8 mouse cellular contexts compared by ENCODE assay signal in genomic region chr7:19239423-19239822, GRCm38 (mm10). TPM values are rescaled to one million over a fixed set of nuclear protein-coding genes. Genes with fewer than 3 reads are reported as not detected.
DNase-seq lines count a peak whose midpoint lies in the region; ATAC-seq lines count a peak whose summit lies in the region.

No protein-coding gene starts in this region.

- H3K27ac ChIP-seq in forebrain, embryonic 14.5 days (ENCODE audit: low read depth, low read length): no peak overlapping the region; the same call in 1 of the 2 replicates
- H3K27ac ChIP-seq in liver, embryonic 16.5 days (ENCODE audit: low read length): peak overlapping the region; percentile 89
- H3K27ac ChIP-seq in neural tube, embryonic 15.5 days (replicated peaks): no peak overlapping the region; the same call in 1 of the 2 replicates

- H3K4me1 ChIP-seq in forebrain, embryonic 14.5 days (ENCODE audit: control insufficient read depth, insufficient read depth, low read length): no peaks in the 10 kb centered on the region
- H3K4me1 ChIP-seq in liver, embryonic 16.5 days (ENCODE audit: control insufficient read depth, low read depth, low read length): peaks cover 65% of the 10 kb centered on the region
- peaks cover 20% of the 10 kb centered on the region for H3K4me1 ChIP-seq in neural tube, embryonic 15.5 days

- peaks cover 4% of the 10 kb centered on the region; the same call in 1 of the 2 replicates for H3K36me3 ChIP-seq in forebrain, embryonic 14.5 days (ENCODE audit: control insufficient read depth, insufficient read depth, low read length)
- H3K36me3 ChIP-seq in liver, embryonic 16.5 days (ENCODE audit: control insufficient read depth, insufficient read depth): no peaks in the 10 kb centered on the region; the same call in 1 of the 2 replicates
- no peaks in the 10 kb centered on the region for H3K36me3 ChIP-seq in neural tube, embryonic 15.5 days

- H3K9ac ChIP-seq in forebrain, embryonic 14.5 days (ENCODE audit: low read length): no peak overlapping the region
- H3K9ac ChIP-seq in liver, embryonic 16.5 days (ENCODE audit: low read depth, low read length): peak overlapping the region; percentile 35
- no peak overlapping the region for H3K9ac ChIP-seq in neural tube, embryonic 15.5 days (replicated peaks)

- no peak overlapping the region for H3K4me2 ChIP-seq in forebrain, embryonic 14.5 days (ENCODE audit: low read length)
- peak overlapping the region; percentile 60 for H3K4me2 ChIP-seq in liver, embryonic 16.5 days (ENCODE audit: low read depth, low read length)
- H3K4me2 ChIP-seq in neural tube, embryonic 15.5 days: no peak overlapping the region

- ATAC-seq in forebrain, embryonic 14.5 days: peak; percentile 95
- ATAC-seq in liver, embryonic 16.5 days (ENCODE audit: low read depth): peak; percentile 88
- peak; percentile 94 for ATAC-seq in neural tube, embryonic 15.5 days (ENCODE audit: low FRiP score)

- no peaks in the 10 kb centered on the region for H3K27me3 ChIP-seq in forebrain, embryonic 14.5 days (replicated peaks; ENCODE audit: control insufficient read depth, insufficient read depth, low read length)
- no peaks in the 10 kb centered on the region for H3K27me3 ChIP-seq in liver, embryonic 16.5 days (ENCODE audit: control insufficient read depth, insufficient read depth, low read depth, low read length)
- no peaks in the 10 kb centered on the region for H3K27me3 ChIP-seq in neural tube, embryonic 15.5 days (replicated peaks)

- intact Hi-C loops in heart, postnatal 14 days (cut with DNase I): loop anchor here (1.0 to 2.0 kb wide), 2 partner anchors 42 to 103 kb away; no protein-coding TSS in a partner anchor

- H3K9me3 ChIP-seq in forebrain, embryonic 14.5 days (replicated peaks; ENCODE audit: control insufficient read depth, low read length): no peaks in the 10 kb centered on the region
- no peaks in the 10 kb centered on the region for H3K9me3 ChIP-seq in liver, embryonic 16.5 days (replicated peaks; ENCODE audit: control insufficient read depth, low read length)
- H3K9me3 ChIP-seq in neural tube, embryonic 15.5 days (replicated peaks): no peaks in the 10 kb centered on the region

- H3K4me3 ChIP-seq in forebrain, embryonic 14.5 days (ENCODE audit: low read depth, low read length): no peak overlapping the region
- H3K4me3 ChIP-seq in liver, embryonic 16.5 days (ENCODE audit: low read depth, low read length): peak overlapping the region; percentile 26; the same call in 1 of the 2 replicates
- no peak overlapping the region for H3K4me3 ChIP-seq in neural tube, embryonic 15.5 days (replicated peaks)

- WGBS in forebrain, embryonic 14.5 days: 0% methylated on average over 1 of the region's 1 CpGs
- WGBS in large intestine, adult 2 months: 0% methylated on average over 1 of the region's 1 CpGs
- 0% methylated on average over 1 of the region's 1 CpGs for WGBS in liver, embryonic 16.5 days (ENCODE audit: insufficient replicate concordance)
- 0% methylated on average over 1 of the region's 1 CpGs for WGBS in neural tube, embryonic 15.5 days

- DNase-seq in ES-CJ7 (ENCODE audit: low read depth, low spot score): peak; percentile 88
- DNase-seq in cerebellum, adult 11 months: peak; percentile 85
- DNase-seq in forebrain, embryonic 14.5 days (ENCODE audit: low spot score): peak; percentile 92
- DNase-seq in heart, postnatal 14 days: peak; percentile 90 to 95
- DNase-seq in large intestine, adult 2 months (ENCODE audit: low read depth, low spot score): peak; percentile 93
- DNase-seq in testis, postnatal 10 days (ENCODE audit: low spot score): peak; percentile 94

RNA-seq across cellular contexts. Expression of gene Opa3, which starts 11.3 kb away (rescaled TPM):
- 42.5 TPM in 2 replicates for polyA plus RNA-seq in forebrain, embryonic 14.5 days (2014; fragmentation: Nextera tagmentation; extraction: Ambion mirVana)
- 10 to 100 TPM; 54.8 to 58.3 TPM for total RNA-seq in heart, postnatal 14 days (2021)
- polyA plus RNA-seq in large intestine, adult 2 months (2012; rRNA removed): 33.6 and 36.3 TPM in 2 replicates
- 13.2 and 14.3 TPM in 2 replicates for polyA plus RNA-seq in liver, embryonic 16.5 days (2015; fragmentation: Nextera tagmentation; extraction: Ambion mirVana)
- 37.8 and 37.9 TPM in 2 replicates for polyA plus RNA-seq in neural tube, embryonic 15.5 days (2015; fragmentation: Nextera tagmentation; extraction: Ambion mirVana)

RNA-seq across cellular contexts. Expression of gene Gpr4, which starts 27.1 kb away (rescaled TPM):
- polyA plus RNA-seq in forebrain, embryonic 14.5 days (2014; fragmentation: Nextera tagmentation; extraction: Ambion mirVana): 1.8 and 2.3 TPM in 2 replicates
- 10 to 100 TPM in 1 of 2 experiments, 1 to 10 TPM in 1; 9.9 to 11.2 TPM for total RNA-seq in heart, postnatal 14 days (2021)
- polyA plus RNA-seq in large intestine, adult 2 months (2012; rRNA removed): 3.2 TPM in 2 replicates
- polyA plus RNA-seq in liver, embryonic 16.5 days (2015; fragmentation: Nextera tagmentation; extraction: Ambion mirVana): 0.49 and 0.60 TPM in 2 replicates
- 3.1 and 3.3 TPM in 2 replicates for polyA plus RNA-seq in neural tube, embryonic 15.5 days (2015; fragmentation: Nextera tagmentation; extraction: Ambion mirVana)

RNA-seq across cellular contexts. Expression of gene Vasp, which starts 32.2 kb away (rescaled TPM):
- 27.1 and 32.3 TPM in 2 replicates for polyA plus RNA-seq in forebrain, embryonic 14.5 days (2014; fragmentation: Nextera tagmentation; extraction: Ambion mirVana)
- 10 to 100 TPM; 55.7 to 59.1 TPM for total RNA-seq in heart, postnatal 14 days (2021)
- polyA plus RNA-seq in large intestine, adult 2 months (2012; rRNA removed): 241 and 341 TPM in 2 replicates
- polyA plus RNA-seq in liver, embryonic 16.5 days (2015; fragmentation: Nextera tagmentation; extraction: Ambion mirVana): 32.8 and 33.0 TPM in 2 replicates
- polyA plus RNA-seq in neural tube, embryonic 15.5 days (2015; fragmentation: Nextera tagmentation; extraction: Ambion mirVana): 40.9 and 55.5 TPM in 2 replicates

RNA-seq across cellular contexts. Expression of gene Ppm1n, which starts 40.4 kb away (rescaled TPM):
- 0.30 and 0.67 TPM in 2 replicates for polyA plus RNA-seq in forebrain, embryonic 14.5 days (2014; fragmentation: Nextera tagmentation; extraction: Ambion mirVana)
- total RNA-seq in heart, postnatal 14 days (2021): not detected
- 0.33 and 1.3 TPM in 2 replicates for polyA plus RNA-seq in large intestine, adult 2 months (2012; rRNA removed)
- polyA plus RNA-seq in liver, embryonic 16.5 days (2015; fragmentation: Nextera tagmentation; extraction: Ambion mirVana): 0.11 TPM in 1 of 2 replicates, not detected in the other
- polyA plus RNA-seq in neural tube, embryonic 15.5 days (2015; fragmentation: Nextera tagmentation; extraction: Ambion mirVana): 1.3 TPM in 2 replicates

RNA-seq across cellular contexts. Expression of gene Rtn2, which starts 43.0 kb away (rescaled TPM):
- 102 and 109 TPM in 2 replicates for polyA plus RNA-seq in forebrain, embryonic 14.5 days (2014; fragmentation: Nextera tagmentation; extraction: Ambion mirVana)
- 100 to 1,000 TPM; 106 to 122 TPM for total RNA-seq in heart, postnatal 14 days (2021)
- 12.7 and 18.9 TPM in 2 replicates for polyA plus RNA-seq in large intestine, adult 2 months (2012; rRNA removed)
- polyA plus RNA-seq in liver, embryonic 16.5 days (2015; fragmentation: Nextera tagmentation; extraction: Ambion mirVana): 2.9 and 4.1 TPM in 2 replicates
- polyA plus RNA-seq in neural tube, embryonic 15.5 days (2015; fragmentation: Nextera tagmentation; extraction: Ambion mirVana): 105 and 121 TPM in 2 replicates
